24 mouse cellular contexts compared by ENCODE assay signal in genomic region chr13:42994276-42994675, GRCm38 (mm10).
A peak's percentile ranks its signal among the peaks of the same experiment; 100 is the strongest.
DNase-seq lines count a peak whose midpoint lies in the region; ATAC-seq lines count a peak whose summit lies in the region.
"Had no signal": no experiment of that assay in that cellular context is flagged by ENCODE, and none has a peak within 500 bp of the region (broad histone marks: within the 10 kb centered on the region; RNA-seq: fewer than 3 reads in every experiment).

No protein-coding gene starts in this region.

- WGBS in heart, embryonic 12.5 days, result 60% methylated on average over 3 of the region's 3 CpGs
- WGBS in midbrain, embryonic 11.5 days, result 91% methylated on average over 3 of the region's 3 CpGs
- 94% methylated on average over 3 of the region's 3 CpGs for WGBS in midbrain, embryonic 13.5 days

- no peak overlapping the region for H3K4me2 ChIP-seq in heart, embryonic 12.5 days
- no peak overlapping the region for H3K4me2 ChIP-seq in midbrain, embryonic 11.5 days
- H3K4me2 ChIP-seq in midbrain, embryonic 13.5 days (replicated peaks), result no peak overlapping the region
- H3K4me2 ChIP-seq: embryonic facial prominence, embryonic 12.5 days; forebrain, embryonic 13.5 days; forebrain, embryonic 15.5 days had no signal

- H3K36me3 ChIP-seq in heart, embryonic 12.5 days, result no peaks in the 10 kb centered on the region
- no peaks in the 10 kb centered on the region; the same call in 1 of the 2 replicates for H3K36me3 ChIP-seq in midbrain, embryonic 11.5 days (ENCODE audit: control insufficient read depth, insufficient read depth, low read length)
- H3K36me3 ChIP-seq in midbrain, embryonic 13.5 days, result no peaks in the 10 kb centered on the region
- H3K36me3 ChIP-seq: embryonic facial prominence, embryonic 10.5 days; embryonic facial prominence, embryonic 12.5 days; forebrain, embryonic 15.5 days; G1E had no signal

- no peak overlapping the region for H3K27ac ChIP-seq in heart, embryonic 12.5 days (ENCODE audit: poor library complexity, severe bottlenecking)
- H3K27ac ChIP-seq in midbrain, embryonic 11.5 days (ENCODE audit: low read depth, low read length), result no peak overlapping the region
- H3K27ac ChIP-seq in midbrain, embryonic 13.5 days, result no peak overlapping the region
- H3K27ac ChIP-seq: embryonic facial prominence, embryonic 10.5 days; embryonic facial prominence, embryonic 12.5 days; forebrain, embryonic 13.5 days; forebrain, embryonic 15.5 days had no signal

- DNase-seq in heart, adult 8-10 months (ENCODE audit: low spot score), result no peak
- DNase-seq in midbrain, embryonic 11.5 days (ENCODE audit: low spot score, missing footprints), result peak; percentile 60
- no peak for DNase-seq in frontal cortex, postnatal 36 days (ENCODE audit: low spot score in 2 of 2)
- DNase-seq: adrenal gland, adult 8-10 months; adrenal gland, postnatal 14 days; adrenal gland, postnatal 36 days; B cell, adult 2 months; cerebellum, adult 11-12 months; cerebellum, adult 2 months; cerebellum, adult 9-10 months; cerebellum, postnatal 10 days; cerebellum, postnatal 25 days; forebrain, postnatal 0 days had no signal

- 0 out of 2 replicates have a peak, but pooled peaks cover 7% of the 10 kb centered on the region for H3K9me3 ChIP-seq in heart, embryonic 12.5 days (replicated peaks)
- no peaks in the 10 kb centered on the region for H3K9me3 ChIP-seq in midbrain, embryonic 11.5 days (ENCODE audit: control insufficient read depth, low read length)
- H3K9me3 ChIP-seq in midbrain, embryonic 13.5 days, result peaks cover 3% of the 10 kb centered on the region; the same call in 1 of the 2 replicates
- H3K9me3 ChIP-seq: embryonic facial prominence, embryonic 12.5 days; forebrain, embryonic 15.5 days; G1E had no signal

- peaks cover 4% of the 10 kb centered on the region; the same call in 1 of the 2 replicates for H3K4me1 ChIP-seq in heart, embryonic 12.5 days (replicated peaks)
- no peaks in the 10 kb centered on the region for H3K4me1 ChIP-seq in midbrain, embryonic 11.5 days (ENCODE audit: control insufficient read depth, insufficient read depth, low read length)
- H3K4me1 ChIP-seq in midbrain, embryonic 13.5 days (replicated peaks), result no peaks in the 10 kb centered on the region
- H3K4me1 ChIP-seq: embryonic facial prominence, embryonic 10.5 days; embryonic facial prominence, embryonic 12.5 days had no signal

- no peak overlapping the region for H3K9ac ChIP-seq in heart, embryonic 12.5 days
- H3K9ac ChIP-seq in midbrain, embryonic 11.5 days (ENCODE audit: low read length), result no peak overlapping the region
- no peak overlapping the region for H3K9ac ChIP-seq in midbrain, embryonic 13.5 days (replicated peaks)
- H3K9ac ChIP-seq: embryonic facial prominence, embryonic 12.5 days; forebrain, embryonic 13.5 days; forebrain, embryonic 15.5 days; forebrain, postnatal 0 days had no signal

- no peaks in the 10 kb centered on the region for H3K27me3 ChIP-seq in heart, embryonic 12.5 days (replicated peaks)
- H3K27me3 ChIP-seq in midbrain, embryonic 11.5 days (ENCODE audit: control insufficient read depth, insufficient read depth, low read length), result no peaks in the 10 kb centered on the region
- no peaks in the 10 kb centered on the region for H3K27me3 ChIP-seq in midbrain, embryonic 13.5 days
- H3K27me3 ChIP-seq: CH12.LX; embryonic facial prominence, embryonic 12.5 days; forebrain, embryonic 13.5 days; forebrain, embryonic 15.5 days had no signal

- ATAC-seq in heart, embryonic 12.5 days (ENCODE audit: insufficient number of reproducible peaks, low FRiP score), result 0 out of 2 replicates have a peak, but pooled peaks have one; percentile 15
- ATAC-seq in midbrain, embryonic 11.5 days (ENCODE audit: low FRiP score), result no peak
- ATAC-seq in midbrain, embryonic 13.5 days, result no peak
- ATAC-seq: activated CD4-positive, CD25-positive, alpha-beta regulatory T cell, adult 4 months; CD4-positive, CD25-positive, alpha-beta regulatory T cell, adult 4 months; forebrain, embryonic 13.5 days; forebrain, embryonic 15.5 days; forebrain, postnatal 0 days; Patski had no signal

- H3K4me3 ChIP-seq in heart, embryonic 12.5 days, result no peak overlapping the region
- no peak overlapping the region for H3K4me3 ChIP-seq in midbrain, embryonic 11.5 days (ENCODE audit: low read depth, low read length)
- H3K4me3 ChIP-seq in midbrain, embryonic 13.5 days (replicated peaks), result no peak overlapping the region
- H3K4me3 ChIP-seq: embryonic facial prominence, embryonic 10.5 days; embryonic facial prominence, embryonic 12.5 days; forebrain, embryonic 13.5 days; forebrain, embryonic 15.5 days had no signal
